ENCODE assay signal across 16 mouse cellular contexts in the genomic region with DNA sequence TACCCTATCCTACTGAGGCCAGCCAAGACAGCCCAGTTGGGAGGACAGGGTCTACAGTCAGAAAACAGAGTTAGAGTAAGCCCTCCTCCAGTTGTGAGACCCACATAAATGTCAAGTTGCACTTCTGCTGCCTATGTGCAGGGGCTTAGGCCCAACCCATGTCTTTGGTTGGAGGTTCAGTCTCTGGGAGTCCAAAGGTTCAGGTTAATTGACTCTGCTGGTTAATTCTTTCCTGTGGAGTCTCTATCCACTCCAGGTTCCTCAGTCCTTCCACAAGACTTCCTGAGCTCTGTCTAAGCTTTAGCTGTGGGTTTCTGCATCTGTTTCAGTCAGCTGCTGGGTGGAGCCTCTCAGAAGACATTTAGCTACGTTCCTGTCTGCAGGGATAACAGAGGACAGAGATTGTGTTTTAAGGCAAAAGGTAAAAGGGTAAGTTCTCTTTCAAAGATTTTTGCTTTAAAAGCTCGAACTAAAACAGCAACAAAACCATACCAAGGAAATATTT.
"Had no signal": no experiment of that assay in that cellular context is flagged by ENCODE, and none has a peak within 500 bp of the region (broad histone marks: within the 10 kb centered on the region; RNA-seq: fewer than 3 reads in every experiment).

No protein-coding gene starts in this region.

- H3K27ac ChIP-seq: left cerebral cortex, adult 2 months; liver, embryonic 13.5 days; macrophage; midbrain, embryonic 12.5 days; midbrain, embryonic 15.5 days; neural tube, embryonic 12.5 days; neural tube, embryonic 15.5 days; stomach, embryonic 15.5 days had no signal

- H3K9ac ChIP-seq: liver, embryonic 13.5 days; midbrain, embryonic 12.5 days; midbrain, embryonic 15.5 days; neural tube, embryonic 12.5 days; neural tube, embryonic 15.5 days; stomach, embryonic 15.5 days had no signal

- H3K9me3 ChIP-seq: liver, embryonic 13.5 days; midbrain, embryonic 12.5 days; midbrain, embryonic 15.5 days; neural tube, embryonic 12.5 days; neural tube, embryonic 15.5 days; stomach, embryonic 15.5 days had no signal

- H3K27me3 ChIP-seq: liver, embryonic 13.5 days; midbrain, embryonic 12.5 days; midbrain, embryonic 15.5 days; neural tube, embryonic 12.5 days; neural tube, embryonic 15.5 days; stomach, embryonic 15.5 days had no signal

- H3K4me2 ChIP-seq: liver, embryonic 13.5 days; midbrain, embryonic 12.5 days; midbrain, embryonic 15.5 days; neural tube, embryonic 12.5 days; neural tube, embryonic 15.5 days; stomach, embryonic 15.5 days had no signal

- H3K4me1 ChIP-seq: liver, embryonic 13.5 days; midbrain, embryonic 12.5 days; midbrain, embryonic 15.5 days; neural tube, embryonic 12.5 days; stomach, embryonic 15.5 days had no signal

- H3K36me3 ChIP-seq: liver, embryonic 13.5 days; midbrain, embryonic 12.5 days; midbrain, embryonic 15.5 days; neural tube, embryonic 12.5 days; neural tube, embryonic 15.5 days; stomach, embryonic 15.5 days had no signal

- DNase-seq: layer of hippocampus, postnatal 36 days; liver, embryonic 13.5 days; lung, adult 2 months; lung, postnatal 14 days; right cerebral cortex, adult 18-20 months; right cerebral cortex, postnatal 25 days; spleen, adult 18-20 months; thymus, postnatal 25 days had no signal

- H3K4me3 ChIP-seq: left cerebral cortex, adult 2 months; liver, embryonic 13.5 days; midbrain, embryonic 12.5 days; midbrain, embryonic 15.5 days; neural tube, embryonic 12.5 days; neural tube, embryonic 15.5 days; stomach, embryonic 15.5 days had no signal

- ATAC-seq: hindbrain, embryonic 16.5 days; midbrain, embryonic 15.5 days had no signal
